Mouse (Mus musculus) G1E (cell line): ENCODE measurements around the gene Yipf4.

Source experiments
- CTCF ChIP-seq: IDR thresholded peaks from 2 replicates; pipeline ENCODE4 v1.5.1; 2012; ENCODE audit warnings: low read depth, low read length, inconsistent platforms, mixed read lengths
- GATA1 ChIP-seq: IDR thresholded peaks from 2 replicates; pipeline ENCODE4 v1.6.1; 2012; ENCODE audit warnings: borderline replicate concordance, low read length, inconsistent platforms, mixed read lengths
- TAL1 ChIP-seq: conservative IDR thresholded peaks from 2 replicates; pipeline ENCODE4 v1.6.1; 2012; ENCODE audit warnings: low read depth, low read length, inconsistent platforms, mixed read lengths

DNA sequence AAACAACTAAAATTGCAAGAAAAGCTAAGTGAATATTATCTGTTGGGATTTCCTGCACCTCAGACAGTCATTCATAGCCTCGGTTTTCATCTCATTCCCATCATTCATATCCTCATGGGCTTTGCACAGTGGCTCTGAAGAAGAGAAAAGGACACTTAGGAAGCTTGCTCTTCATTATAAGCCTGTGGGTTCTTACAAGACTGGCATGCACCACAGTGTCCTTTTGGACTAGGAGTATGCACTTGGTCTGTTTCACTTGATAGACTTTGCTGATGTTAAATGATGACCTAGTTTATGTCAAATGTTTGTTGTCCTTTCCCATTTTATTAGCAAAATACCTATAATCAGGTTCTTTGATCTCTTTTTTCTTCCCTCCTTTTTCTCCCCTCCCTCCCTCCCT is 48.2 kb downstream of the Yipf4 start:
- TF ChIP-seq CTCF, result no peak
- no peak for TF ChIP-seq TAL1
- TF ChIP-seq GATA1, result no peak
